Mouse (Mus musculus): Measurements from ENCODE around the gene Rcn1.

DNA sequence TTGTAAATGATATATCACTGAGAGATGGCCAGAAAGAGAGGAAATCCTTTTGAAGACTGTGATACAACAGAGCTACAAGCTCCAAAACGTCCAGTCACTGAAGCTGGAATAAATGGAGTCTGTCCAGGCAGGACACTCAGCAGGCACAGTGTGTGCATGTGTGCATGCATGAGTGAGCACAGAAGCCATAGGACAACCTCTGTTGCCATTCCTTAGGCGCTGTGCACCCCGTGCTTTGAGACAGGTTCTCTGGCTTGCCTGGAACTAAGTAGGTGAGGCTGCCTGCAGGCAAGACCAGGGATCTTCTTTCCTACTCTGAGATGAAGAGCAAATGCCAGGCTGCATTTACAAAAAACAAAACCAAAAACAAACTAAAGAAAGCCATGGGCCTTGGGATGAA lies 14.1 kb downstream of the Rcn1 start:
- TF ChIP-seq CTCF (IDR thresholded peaks at IDR 0.05; ENCODE audit: low read depth, low read length) (no peak), POLR2A (IDR thresholded peaks at IDR 0.05; ENCODE audit: insufficient read depth, low read length) (no peak)
